Mouse (Mus musculus): ENCODE data around the gene Mrgbp.

Mrgbp gene

GRCm38 (mm10) chr2:180581002-180581401 is at the start of gene Mrgbp:
Gene Mrgbp, plus strand, starts transcription at chr2:180581304.
- peak; percentile 56 for DNase-seq (ENCODE audit: low read depth)

GRCm38 (mm10) chr2:180531671-180532385 is 49.3 kb upstream of the Mrgbp start:
- DNase-seq (ENCODE audit: low read depth): no peak

- DNase-seq (ENCODE audit: low read depth): no peak
Observed at GRCm38 (mm10) chr2:180532386-180532995, 48.6 kb upstream of the Mrgbp start.

GRCm38 (mm10) chr2:180533237-180533636 is 47.9 kb upstream of the Mrgbp start:
- no peak for DNase-seq (ENCODE audit: low read depth)

GRCm38 (mm10) chr2:180543675-180544074 is 37.4 kb upstream of the Mrgbp start:
- no peak for DNase-seq (ENCODE audit: low read depth)

DNA sequence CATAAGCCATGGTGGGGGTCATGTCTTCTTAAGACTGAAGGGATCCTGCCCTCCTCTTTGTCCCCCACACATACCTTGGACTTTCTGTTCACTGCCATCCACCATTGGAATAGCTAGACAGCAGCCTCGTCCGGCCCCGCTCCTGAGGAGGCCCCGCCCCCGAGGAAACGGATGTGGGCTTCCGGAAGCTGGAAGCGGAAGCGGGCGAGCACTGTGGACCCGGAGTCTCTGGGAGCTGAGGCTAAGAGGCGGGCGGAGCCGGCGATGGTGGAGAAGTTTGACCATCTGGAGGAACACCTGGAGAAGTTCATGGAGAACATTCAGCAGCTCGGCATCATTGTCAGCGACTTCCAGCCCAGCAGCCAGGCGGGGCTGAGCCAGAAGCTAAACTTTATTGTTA is 36.1 kb upstream of the Mrgbp start:
- no peak for DNase-seq (ENCODE audit: low read depth)

GRCm38 (mm10) chr2:180547384-180548106 is 33.6 kb upstream of the Mrgbp start:
- DNase-seq (ENCODE audit: low read depth): no peak

DNA sequence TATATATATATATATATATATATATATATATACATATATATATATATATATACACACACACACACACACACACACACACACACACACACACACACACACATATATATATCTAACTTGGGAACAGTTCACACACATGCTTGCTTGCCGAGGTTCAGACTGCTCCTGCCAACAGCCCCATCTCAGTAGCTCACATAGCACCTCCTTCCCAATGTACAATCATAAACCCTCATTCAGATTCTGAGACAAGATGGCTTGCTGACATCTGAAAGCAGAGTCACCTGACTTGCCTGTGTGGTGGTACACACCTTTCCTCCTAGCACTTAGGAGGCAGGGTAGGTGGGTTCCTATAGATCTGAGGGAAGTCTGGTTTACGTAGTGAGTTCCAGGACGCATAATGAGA is 28.8 kb upstream of the Mrgbp start:
- DNase-seq (ENCODE audit: low read depth): no peak

DNA sequence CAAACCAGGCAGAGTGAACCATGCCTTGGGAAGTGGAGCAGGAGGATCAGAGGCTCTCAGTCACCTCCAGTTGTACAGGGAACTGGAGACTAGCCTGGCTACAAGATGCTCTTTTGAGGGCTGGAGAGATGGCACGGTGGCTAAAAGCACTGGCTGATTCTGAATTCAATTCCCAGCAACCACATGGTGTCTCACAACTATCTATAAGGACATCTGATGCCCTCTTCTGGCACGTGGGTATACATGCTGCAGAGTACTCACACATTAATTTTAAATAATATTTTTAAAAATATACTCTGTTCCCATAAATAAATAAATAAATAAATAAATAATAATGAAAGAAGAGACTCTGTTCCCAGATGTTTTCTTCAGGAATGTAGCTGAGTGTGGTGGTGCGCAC is 25.9 kb upstream of the Mrgbp start:
- DNase-seq (ENCODE audit: low read depth): peak; percentile 22

DNA sequence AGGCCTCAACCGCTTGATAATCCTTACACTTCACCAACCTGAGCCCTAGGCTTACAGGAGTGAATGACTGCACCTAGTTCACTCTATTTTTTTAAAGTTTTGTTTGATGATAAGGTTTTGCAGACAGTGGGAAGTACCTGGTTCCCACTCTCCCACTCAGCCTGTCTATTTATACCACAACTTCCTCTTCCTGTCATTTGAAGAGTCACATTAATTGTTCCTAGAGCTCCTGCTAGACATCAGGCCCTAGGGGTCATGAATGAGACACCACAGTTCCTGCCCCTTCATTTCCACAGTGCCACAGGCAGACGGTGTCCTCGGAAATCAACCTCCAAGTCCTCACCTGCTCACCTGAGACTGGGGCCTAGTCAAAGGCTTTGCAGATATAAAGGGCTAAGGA is 24.6 kb upstream of the Mrgbp start:
- no peak for DNase-seq (ENCODE audit: low read depth)

- DNase-seq (ENCODE audit: low read depth): peak; percentile 17
Observed at GRCm38 (mm10) chr2:180560245-180560644, 20.9 kb upstream of the Mrgbp start.

DNA sequence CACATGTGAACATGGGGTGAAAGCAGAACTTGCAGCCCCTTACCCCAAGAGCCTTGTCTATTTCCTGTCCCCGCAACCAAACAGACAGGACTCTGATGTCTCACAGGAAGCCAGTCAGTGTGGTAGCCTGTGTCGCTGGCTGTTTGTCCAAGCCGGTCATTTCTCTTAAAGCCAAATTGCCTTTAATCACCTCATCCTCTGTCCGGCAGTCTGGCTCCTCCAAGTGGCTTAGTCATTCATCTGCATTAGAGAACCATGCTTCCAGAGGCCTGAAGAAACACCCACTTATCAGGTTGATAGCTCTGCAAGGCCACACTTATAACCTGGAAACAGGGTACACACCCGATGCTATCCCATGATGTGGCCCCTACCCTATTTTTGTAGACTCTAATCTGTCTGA is 19.0 kb upstream of the Mrgbp start:
- DNase-seq (ENCODE audit: low read depth): no peak

- DNase-seq (ENCODE audit: low read depth): no peak
Observed at GRCm38 (mm10) chr2:180563296-180563695, 17.8 kb upstream of the Mrgbp start.

- DNase-seq (ENCODE audit: low read depth): no peak
Observed at GRCm38 (mm10) chr2:180563841-180564240, 17.3 kb upstream of the Mrgbp start.

DNA sequence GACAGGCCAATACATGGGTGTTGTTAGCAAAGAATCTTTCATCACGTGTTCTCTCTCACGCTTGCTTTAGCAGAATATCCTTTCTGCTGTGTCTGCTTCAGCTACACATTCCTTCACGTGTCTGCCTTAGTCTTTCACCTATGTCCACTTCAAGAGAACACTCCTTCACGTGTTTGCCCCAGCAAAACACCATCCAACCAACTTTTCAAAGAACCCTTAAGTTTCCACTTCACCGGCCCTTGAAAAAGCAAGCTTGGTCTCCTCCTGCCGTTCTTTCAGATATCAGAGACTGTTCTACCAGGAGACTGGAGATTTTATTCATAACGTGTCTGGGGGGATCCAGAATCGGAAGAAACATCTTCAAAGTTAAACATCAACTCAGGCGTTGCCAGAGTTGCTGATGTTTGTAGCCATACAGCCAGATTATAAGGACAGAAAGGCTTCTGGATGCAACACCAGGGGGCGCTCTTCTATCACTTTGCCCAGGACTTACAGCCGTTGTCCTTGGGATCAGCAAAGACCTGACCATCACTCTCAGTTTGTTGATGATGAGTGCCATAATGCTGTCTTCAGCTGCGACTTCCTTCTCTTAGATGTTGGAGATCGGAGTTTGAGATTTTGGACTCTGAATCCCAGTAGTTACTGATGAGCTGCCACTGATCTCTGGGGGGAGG is 14.7 kb upstream of the Mrgbp start:
- DNase-seq (ENCODE audit: low read depth): peak; percentile 85

GRCm38 (mm10) chr2:180569028-180569643 is 12.0 kb upstream of the Mrgbp start:
- DNase-seq (ENCODE audit: low read depth): peak; percentile 61

GRCm38 (mm10) chr2:180576482-180576881 is 4.6 kb upstream of the Mrgbp start:
- DNase-seq (ENCODE audit: low read depth): no peak

DNA sequence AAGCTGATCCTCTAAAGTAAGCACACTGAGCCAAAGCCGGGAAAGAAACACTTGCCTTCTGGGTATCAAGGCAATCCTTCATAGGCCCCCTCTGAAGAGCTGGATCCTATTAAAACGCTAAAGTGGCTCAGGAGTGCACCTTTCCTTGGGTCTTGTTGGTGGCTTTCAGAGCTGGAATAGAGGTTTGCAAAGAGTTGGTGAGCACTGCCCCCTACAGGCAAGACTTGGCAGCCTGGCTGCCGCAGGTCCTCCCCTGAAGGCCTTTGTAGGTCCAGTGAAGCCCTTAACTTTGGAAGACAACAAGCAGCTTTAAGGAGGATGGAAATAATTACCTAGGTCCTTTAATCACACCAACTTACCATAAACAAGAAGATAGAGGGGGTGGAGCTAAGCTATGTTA is 2.4 kb upstream of the Mrgbp start:
- peak; percentile 87 for DNase-seq (ENCODE audit: low read depth)

DNA sequence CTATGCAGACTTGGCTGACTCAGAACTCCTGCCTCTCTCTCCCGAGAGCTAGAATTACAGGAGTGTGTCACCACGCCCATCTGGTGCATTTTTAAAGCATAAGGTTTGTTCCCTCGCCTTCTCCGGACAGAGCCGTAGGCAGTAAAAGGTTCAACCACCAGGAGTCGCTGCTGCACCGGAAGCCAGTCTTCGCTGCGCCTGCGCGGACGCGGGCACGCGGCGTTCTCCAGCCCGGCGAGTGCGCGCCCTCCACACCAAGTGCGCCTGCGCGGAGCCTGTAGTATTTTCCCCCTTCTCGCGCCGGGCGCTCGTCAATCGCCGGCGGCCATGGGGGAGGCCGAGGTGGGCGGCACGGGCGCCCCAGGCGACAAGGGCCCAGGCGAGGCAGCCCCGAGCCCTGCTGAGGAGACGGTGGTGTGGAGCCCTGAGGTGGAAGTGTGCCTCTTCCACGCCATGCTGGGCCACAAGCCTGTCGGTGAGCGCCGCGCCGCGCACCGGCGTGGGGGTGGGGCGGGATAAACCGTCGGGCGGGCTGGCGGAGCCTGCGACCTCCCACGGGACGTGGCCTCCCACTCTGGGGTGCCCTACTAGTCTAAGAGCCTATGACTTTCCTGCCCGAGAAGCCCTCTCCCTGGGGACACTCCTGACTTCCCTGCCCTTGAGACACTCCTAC is 1.5 kb downstream of the Mrgbp start:
- DNase-seq (ENCODE audit: low read depth): peak; percentile 98

- DNase-seq (ENCODE audit: low read depth): no peak
Observed at GRCm38 (mm10) chr2:180583154-180583507, 2.0 kb downstream of the Mrgbp start.

DNA sequence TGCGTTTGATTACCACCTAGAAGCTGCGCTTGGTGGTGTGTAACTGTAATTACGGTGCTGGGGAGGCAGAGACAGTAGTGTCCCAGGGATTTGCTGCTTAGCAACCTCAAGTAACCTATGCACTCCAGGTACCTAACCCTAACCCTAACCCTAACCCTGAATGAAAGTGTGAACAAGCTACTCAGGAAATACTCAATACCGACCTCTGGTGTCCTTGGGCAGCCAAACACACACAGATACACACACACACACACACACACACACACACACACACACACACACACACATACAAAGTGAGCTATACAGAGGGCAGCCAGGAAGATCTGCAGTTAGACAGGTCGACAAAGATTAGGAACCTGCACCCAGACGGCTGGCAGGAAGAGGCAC is 7.6 kb downstream of the Mrgbp start:
- no peak for DNase-seq (ENCODE audit: low read depth)

All from NIH3T3 (cell line).